In the genomic region with DNA sequence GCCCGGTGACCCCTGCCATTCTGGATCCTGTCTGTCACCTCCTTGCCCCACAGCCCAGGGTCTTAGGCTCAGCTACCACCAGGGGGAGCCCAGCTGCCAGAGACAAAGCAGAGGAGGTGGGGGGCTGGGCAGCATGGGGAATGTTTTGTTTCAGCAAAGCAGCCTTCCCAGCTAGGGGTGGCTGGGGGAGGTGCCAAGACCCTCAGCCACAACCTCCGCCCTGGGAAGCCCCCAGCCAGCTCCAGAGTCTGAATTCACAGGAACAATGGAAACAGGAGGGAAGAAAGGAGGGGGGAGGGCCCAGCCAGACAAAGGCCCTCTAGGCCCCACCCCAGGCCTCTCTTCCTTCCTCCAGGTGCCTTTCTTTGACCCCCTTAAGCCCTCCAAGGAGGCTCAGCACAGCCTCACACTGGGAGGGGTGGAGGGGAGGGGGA, we compare ENCODE assay signal across 8 mouse cellular contexts. TPM values are rescaled to one million over a fixed set of nuclear protein-coding genes. Genes with fewer than 3 reads are reported as not detected.
A peak's percentile ranks its signal among the peaks of the same experiment; 100 is the strongest.
DNase-seq lines count a peak whose midpoint lies in the region; ATAC-seq lines count a peak whose summit lies in the region.

No protein-coding gene starts in this region.

- H3K4me2 ChIP-seq in embryonic facial prominence, embryonic 12.5 days (replicated peaks) = peak overlapping the region; percentile 40
- H3K4me2 ChIP-seq in liver, embryonic 11.5 days = peak overlapping the region; percentile 30; the same call in 1 of the 2 replicates
- peak overlapping the region; percentile 23 for H3K4me2 ChIP-seq in stomach, embryonic 16.5 days (ENCODE audit: low read depth, low read length)

- ATAC-seq in embryonic facial prominence, embryonic 12.5 days (ENCODE audit: insufficient number of reproducible peaks, insufficient read depth, low FRiP score, low TSS enrichment) = peak; percentile 64
- peak; percentile 50 for ATAC-seq in liver, embryonic 11.5 days (replicated peaks; ENCODE audit: low FRiP score)
- ATAC-seq in monocyte, adult 5-6 weeks (replicated peaks; ENCODE audit: insufficient number of reproducible peaks, low FRiP score, low TSS enrichment, poor library complexity, severe bottlenecking) = 0 out of 2 replicates have a peak, but pooled peaks have one; percentile 18
- peak; percentile 62 for ATAC-seq in stomach, embryonic 16.5 days (ENCODE audit: insufficient read depth, low FRiP score)

- peak overlapping the region; percentile 94 for H3K27ac ChIP-seq in embryonic facial prominence, embryonic 12.5 days
- peak overlapping the region; percentile 35 for H3K27ac ChIP-seq in liver, embryonic 11.5 days (ENCODE audit: low read depth, low read length)
- peak overlapping the region; percentile 80 for H3K27ac ChIP-seq in stomach, embryonic 16.5 days (ENCODE audit: low read length)

- DNase-seq in CD4-positive helper T cell, adult 2 months (ENCODE audit: low read depth, low spot score) = peak; percentile 80
- DNase-seq in adrenal gland, adult 8-10 months = peak; percentile 61
- peak; percentile 71 to 80 for DNase-seq in heart, adult 9 months (ENCODE audit: low spot score in 2 of 2)
- peak; percentile 83 for DNase-seq in kidney, adult 9 months
- DNase-seq in liver, embryonic 11.5 days (ENCODE audit: low spot score) = peak; percentile 85

- peaks cover 59% of the 10 kb centered on the region for H3K4me1 ChIP-seq in embryonic facial prominence, embryonic 12.5 days
- H3K4me1 ChIP-seq in liver, embryonic 11.5 days (replicated peaks; ENCODE audit: control insufficient read depth, insufficient read depth, low read length) = peaks cover 67% of the 10 kb centered on the region
- peaks cover 67% of the 10 kb centered on the region for H3K4me1 ChIP-seq in stomach, embryonic 16.5 days (ENCODE audit: control insufficient read depth, insufficient read depth, low read length)

- 0 out of 2 replicates have a peak overlapping the region, but pooled peaks have one; percentile 6 for H3K4me3 ChIP-seq in embryonic facial prominence, embryonic 12.5 days
- H3K4me3 ChIP-seq in liver, embryonic 11.5 days (ENCODE audit: low read depth, low read length) = no peak overlapping the region; the same call in 1 of the 2 replicates
- no peak overlapping the region for H3K4me3 ChIP-seq in stomach, embryonic 16.5 days (replicated peaks; ENCODE audit: low read length)

- peak overlapping the region; percentile 58 for H3K9ac ChIP-seq in embryonic facial prominence, embryonic 12.5 days
- H3K9ac ChIP-seq in liver, embryonic 11.5 days (ENCODE audit: low read depth, low read length) = 0 out of 2 replicates have a peak overlapping the region, but pooled peaks have one; percentile 10
- peak overlapping the region; percentile 70 for H3K9ac ChIP-seq in stomach, embryonic 16.5 days (ENCODE audit: low read length)

- 4% methylated on average over 2 of the region's 2 CpGs for WGBS in embryonic facial prominence, embryonic 12.5 days
- WGBS in liver, embryonic 11.5 days = 0% methylated on average over 2 of the region's 2 CpGs
- WGBS in stomach, embryonic 16.5 days = 6% methylated on average over 2 of the region's 2 CpGs

- H3K27me3 ChIP-seq in embryonic facial prominence, embryonic 12.5 days = no peaks in the 10 kb centered on the region
- no peaks in the 10 kb centered on the region for H3K27me3 ChIP-seq in liver, embryonic 11.5 days (replicated peaks; ENCODE audit: control insufficient read depth, insufficient read depth, low read length)
- H3K27me3 ChIP-seq in stomach, embryonic 16.5 days (ENCODE audit: control insufficient read depth, insufficient read depth, low read length) = no peaks in the 10 kb centered on the region

- no peaks in the 10 kb centered on the region for H3K9me3 ChIP-seq in embryonic facial prominence, embryonic 12.5 days
- no peaks in the 10 kb centered on the region for H3K9me3 ChIP-seq in liver, embryonic 11.5 days (ENCODE audit: control insufficient read depth, low read length)
- H3K9me3 ChIP-seq in stomach, embryonic 16.5 days (replicated peaks; ENCODE audit: control insufficient read depth, low read length) = no peaks in the 10 kb centered on the region

- H3K36me3 ChIP-seq in embryonic facial prominence, embryonic 12.5 days = peaks cover 35% of the 10 kb centered on the region
- H3K36me3 ChIP-seq in liver, embryonic 11.5 days (ENCODE audit: control insufficient read depth, insufficient read depth, low read length) = peaks cover 11% of the 10 kb centered on the region; the same call in 1 of the 2 replicates
- H3K36me3 ChIP-seq in stomach, embryonic 16.5 days (ENCODE audit: control insufficient read depth, insufficient read depth, low read length) = 0 out of 2 replicates have a peak, but pooled peaks cover 2% of the 10 kb centered on the region

RNA-seq across cellular contexts. Expression of gene Gnai2, which starts 8.3 kb away (rescaled TPM):
- 100 to 1,000 TPM; 229 to 382 (median 295) TPM for total RNA-seq in adrenal gland, adult 8-10 months (2022)
- polyA plus RNA-seq in embryonic facial prominence, embryonic 12.5 days (2016; fragmentation: Nextera tagmentation; extraction: Ambion mirVana) = 439 and 443 TPM in 2 replicates
- polyA plus RNA-seq in liver, embryonic 11.5 days (2014; fragmentation: Nextera tagmentation; extraction: Ambion mirVana) = 217 and 233 TPM in 2 replicates
- 646 to 794 TPM (median 705 TPM) in 3 replicates for total RNA-seq in monocyte, adult 5-6 weeks (2017)
- polyA plus RNA-seq in stomach, embryonic 16.5 days (2015; fragmentation: Nextera tagmentation; extraction: Ambion mirVana) = 308 and 311 TPM in 2 replicates

RNA-seq across cellular contexts. Expression of gene Sema3b, which starts 17.8 kb away (rescaled TPM):
- 1 to 10 TPM; 5.0 to 7.7 (median 6.2) TPM for total RNA-seq in adrenal gland, adult 8-10 months (2022)
- 3.8 and 6.9 TPM in 2 replicates for polyA plus RNA-seq in embryonic facial prominence, embryonic 12.5 days (2016; fragmentation: Nextera tagmentation; extraction: Ambion mirVana)
- polyA plus RNA-seq in liver, embryonic 11.5 days (2014; fragmentation: Nextera tagmentation; extraction: Ambion mirVana) = 0.63 and 0.79 TPM in 2 replicates
- 0.10 TPM in 1 of 3 replicates, not detected in the others for total RNA-seq in monocyte, adult 5-6 weeks (2017)
- 14.9 and 16.3 TPM in 2 replicates for polyA plus RNA-seq in stomach, embryonic 16.5 days (2015; fragmentation: Nextera tagmentation; extraction: Ambion mirVana)

RNA-seq across cellular contexts. Expression of gene Ifrd2, which starts 39.4 kb away (rescaled TPM):
- 10 to 100 TPM; 36.7 to 49.1 (median 39.8) TPM for total RNA-seq in adrenal gland, adult 8-10 months (2022)
- polyA plus RNA-seq in embryonic facial prominence, embryonic 12.5 days (2016; fragmentation: Nextera tagmentation; extraction: Ambion mirVana) = 35.8 and 36.9 TPM in 2 replicates
- polyA plus RNA-seq in liver, embryonic 11.5 days (2014; fragmentation: Nextera tagmentation; extraction: Ambion mirVana) = 219 and 230 TPM in 2 replicates
- 5.5 to 11.1 TPM (median 8.8 TPM) in 3 replicates for total RNA-seq in monocyte, adult 5-6 weeks (2017)
- polyA plus RNA-seq in stomach, embryonic 16.5 days (2015; fragmentation: Nextera tagmentation; extraction: Ambion mirVana) = 62.0 and 77.7 TPM in 2 replicates

RNA-seq across cellular contexts. Expression of gene Slc38a3, which starts 42.5 kb away (rescaled TPM):
- total RNA-seq in adrenal gland, adult 8-10 months (2022) = 1 to 10 TPM in 1 of 4 experiments, under 1 TPM in 3; 0.31 to 2.2 (median 0.74) TPM
- 8.2 and 8.3 TPM in 2 replicates for polyA plus RNA-seq in embryonic facial prominence, embryonic 12.5 days (2016; fragmentation: Nextera tagmentation; extraction: Ambion mirVana)
- 3.9 and 4.0 TPM in 2 replicates for polyA plus RNA-seq in liver, embryonic 11.5 days (2014; fragmentation: Nextera tagmentation; extraction: Ambion mirVana)
- total RNA-seq in monocyte, adult 5-6 weeks (2017) = not detected in 3 replicates
- polyA plus RNA-seq in stomach, embryonic 16.5 days (2015; fragmentation: Nextera tagmentation; extraction: Ambion mirVana) = 13.0 and 15.1 TPM in 2 replicates

RNA-seq across cellular contexts. Expression of gene Hyal3, which starts 46.2 kb away (rescaled TPM):
- total RNA-seq in adrenal gland, adult 8-10 months (2022) = 1 to 10 TPM; 1.5 to 2.3 (median 2.0) TPM
- 1.4 and 1.5 TPM in 2 replicates for polyA plus RNA-seq in embryonic facial prominence, embryonic 12.5 days (2016; fragmentation: Nextera tagmentation; extraction: Ambion mirVana)
- polyA plus RNA-seq in liver, embryonic 11.5 days (2014; fragmentation: Nextera tagmentation; extraction: Ambion mirVana) = 1.0 and 1.5 TPM in 2 replicates
- 1.4 TPM in 1 of 3 replicates, not detected in the others for total RNA-seq in monocyte, adult 5-6 weeks (2017)
- polyA plus RNA-seq in stomach, embryonic 16.5 days (2015; fragmentation: Nextera tagmentation; extraction: Ambion mirVana) = 1.4 and 1.9 TPM in 2 replicates

Comparison
In these comparisons a context has a peak if more than half of its experiments do, and no peak if none do; other contexts are left out.
1. H3K27ac ChIP-seq: peak in every context shown above with its lines; median percentile 94 in embryonic facial prominence, embryonic 12.5 days; 80 in stomach, embryonic 16.5 days; 35 in liver, embryonic 11.5 days.
2. H3K9ac ChIP-seq: peak in every context shown above with its lines; median percentile 70 in stomach, embryonic 16.5 days; 58 in embryonic facial prominence, embryonic 12.5 days; 10 in liver, embryonic 11.5 days.